Mouse (Mus musculus) urinary bladder, adult 18-20 months (tissue): ENCODE measurements around the gene Acap2.
A peak's percentile ranks its signal among the peaks of the same experiment; 100 is the strongest.

Source experiments
- DNase-seq, 2 experiments: peaks; one replicate each; pipeline ENCODE4 v3.0.0; 2022; ENCODE audit warnings: low spot score in 2 of 2, mixed read lengths in 2 of 2

The Acap2 gene

DNA sequence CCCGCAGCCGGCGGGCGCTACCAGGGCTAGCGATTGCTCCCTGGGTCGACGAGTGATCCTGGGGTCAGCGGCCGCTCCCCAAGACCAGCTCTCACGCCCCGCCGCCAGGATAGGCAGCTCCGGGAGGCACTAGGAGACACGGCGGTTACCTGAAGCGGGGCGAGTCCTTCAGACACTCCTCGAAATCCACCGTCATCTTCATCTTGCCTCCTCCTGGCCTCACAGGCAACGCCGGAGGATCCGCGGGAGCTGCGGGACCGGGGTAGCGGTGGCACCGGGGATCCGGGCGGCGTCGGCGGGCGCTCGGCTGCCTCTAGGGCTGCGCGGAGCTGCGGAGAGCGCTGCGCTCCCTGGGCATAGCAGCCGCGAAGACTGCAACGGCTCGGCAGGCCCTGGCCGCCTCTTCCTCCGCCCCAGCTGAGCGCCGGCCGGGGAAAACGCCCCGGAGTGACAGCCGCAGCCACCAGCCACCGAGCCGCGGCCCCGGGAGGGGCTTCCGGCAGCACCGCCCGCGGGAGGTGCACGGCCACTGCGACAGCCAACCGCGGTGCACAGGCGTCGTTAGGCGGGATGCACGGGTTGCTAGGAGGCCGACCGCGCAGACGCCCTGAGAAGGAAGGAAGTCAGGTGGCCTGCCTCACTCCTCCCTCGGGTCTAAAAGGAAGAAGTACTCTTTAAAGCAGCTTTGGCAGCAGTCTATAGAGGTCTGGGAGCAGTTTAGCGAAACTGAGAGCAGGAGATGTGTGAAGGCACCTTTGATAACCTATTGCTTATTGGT, at the start of gene Acap2:
Gene Acap2 (minus strand): TSS at position 456 of the 778 bp plus-strand sequence.
- DNase-seq, result peak; percentile 96 to 98

DNA sequence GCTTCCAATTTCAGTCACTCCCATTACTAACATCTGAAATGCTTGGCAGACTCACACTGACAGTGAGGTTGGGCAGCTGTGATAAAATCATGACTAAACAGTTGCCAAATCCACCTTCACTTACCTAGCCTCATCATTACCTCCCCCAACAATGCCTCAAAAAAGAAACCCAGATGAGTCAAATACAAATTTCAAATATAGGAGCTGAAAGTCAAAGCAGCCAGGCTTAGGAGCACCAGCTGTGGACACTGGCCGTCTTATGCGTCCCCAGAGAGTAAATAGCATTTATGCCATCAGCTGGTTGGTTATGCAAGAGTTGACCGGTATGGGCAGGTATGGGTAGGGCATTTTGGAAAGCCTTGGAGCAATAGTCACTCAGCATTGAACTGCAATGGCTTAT, 48.4 kb upstream of the Acap2 start:
- no peak for DNase-seq

DNA sequence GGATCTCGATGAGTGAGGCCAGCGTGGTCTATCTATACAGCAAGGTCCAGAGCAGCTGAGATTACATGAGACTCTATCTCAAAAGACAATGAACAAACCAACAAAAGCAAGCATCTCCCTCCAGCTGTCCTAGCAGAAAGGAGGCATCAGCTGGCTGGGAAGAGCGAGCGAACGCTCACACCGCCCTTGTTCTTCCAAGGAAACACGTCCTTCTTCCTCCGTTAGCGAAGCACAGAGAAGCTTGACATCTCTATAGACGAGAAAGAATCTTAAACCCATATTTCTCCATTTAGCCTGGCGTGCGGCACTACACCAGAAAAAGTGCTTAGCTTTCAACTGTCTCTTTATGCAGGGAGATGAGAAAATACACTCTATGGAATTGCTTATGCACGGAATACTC, 47.7 kb upstream of the Acap2 start:
- no peak for DNase-seq

DNA sequence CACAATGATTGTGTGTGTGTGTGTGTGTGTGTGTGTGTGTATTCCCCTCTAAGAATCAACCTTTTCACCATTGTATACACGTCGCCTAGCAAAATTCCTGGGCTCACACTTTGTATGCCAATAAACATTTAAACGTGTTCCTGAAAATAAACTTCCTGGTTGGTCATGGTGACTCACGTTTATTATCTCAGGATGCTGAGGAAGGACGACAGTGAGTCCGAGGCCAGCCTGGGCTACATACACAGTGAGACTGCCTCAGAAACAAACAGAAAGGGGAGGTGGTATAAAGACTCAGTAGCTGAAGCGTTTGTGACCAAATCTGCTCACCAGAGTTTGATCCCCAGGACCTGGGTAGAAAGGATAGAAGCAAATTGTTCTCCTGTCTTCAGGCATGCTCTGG, 46.4 kb upstream of the Acap2 start:
- no peak for DNase-seq

DNA sequence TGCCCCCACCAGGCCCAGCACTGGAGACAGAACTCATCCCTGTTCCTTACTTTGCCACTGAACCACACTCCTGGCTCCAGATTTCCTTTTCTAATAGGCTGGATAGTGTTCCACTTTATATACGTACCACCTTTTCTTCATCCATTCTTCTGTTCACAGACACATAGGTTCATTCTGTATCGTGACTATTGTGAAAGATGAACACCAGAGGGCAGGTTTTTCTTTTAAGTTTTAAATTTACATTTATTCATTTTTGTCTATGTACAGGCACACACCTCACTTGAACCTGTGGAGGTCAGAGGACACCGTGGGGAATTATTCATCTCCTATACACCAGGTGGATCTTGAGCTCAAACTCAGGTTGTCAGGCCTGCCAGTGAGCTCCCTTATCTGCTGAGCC, 43.0 kb upstream of the Acap2 start:
- no peak for DNase-seq

DNA sequence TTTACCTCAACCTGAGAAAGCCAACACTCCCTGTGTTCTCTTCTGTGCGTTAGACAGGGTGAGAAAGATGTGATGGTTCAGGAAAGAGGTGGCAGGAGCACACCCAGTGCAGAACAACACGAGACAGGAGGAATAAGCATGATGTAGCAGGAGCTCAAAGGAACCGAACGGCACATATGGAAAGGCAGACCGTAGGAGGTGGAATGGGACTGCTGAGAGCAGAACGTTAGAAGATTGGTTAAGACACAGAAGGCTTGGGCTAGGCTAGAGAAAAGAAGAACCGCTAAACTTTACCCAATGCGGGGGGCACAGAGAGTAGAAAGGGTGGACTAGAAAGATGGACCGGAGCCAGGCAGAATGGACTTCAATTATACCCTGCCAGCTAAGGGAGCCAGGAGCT, 40.4 kb upstream of the Acap2 start:
- no peak for DNase-seq

DNA sequence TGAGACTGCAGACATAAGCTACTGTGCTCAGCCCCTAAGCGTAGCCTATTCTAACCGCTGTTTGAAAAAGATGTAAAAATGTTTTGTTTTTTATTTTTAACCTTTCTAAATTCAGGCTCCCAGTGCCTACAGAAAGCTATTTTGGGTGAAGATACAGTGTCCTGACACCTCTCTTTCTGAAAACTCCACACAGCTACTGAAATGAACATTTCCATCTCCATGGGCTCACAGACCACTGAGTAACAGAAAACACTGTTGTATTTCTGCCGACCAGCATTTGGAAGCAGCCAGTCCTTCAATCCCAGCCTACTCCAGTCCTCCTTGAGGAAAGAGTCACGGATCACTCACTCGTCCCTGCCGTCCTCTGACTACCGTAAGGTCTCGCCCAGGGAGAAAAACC, 39.5 kb upstream of the Acap2 start:
- no peak for DNase-seq

DNA sequence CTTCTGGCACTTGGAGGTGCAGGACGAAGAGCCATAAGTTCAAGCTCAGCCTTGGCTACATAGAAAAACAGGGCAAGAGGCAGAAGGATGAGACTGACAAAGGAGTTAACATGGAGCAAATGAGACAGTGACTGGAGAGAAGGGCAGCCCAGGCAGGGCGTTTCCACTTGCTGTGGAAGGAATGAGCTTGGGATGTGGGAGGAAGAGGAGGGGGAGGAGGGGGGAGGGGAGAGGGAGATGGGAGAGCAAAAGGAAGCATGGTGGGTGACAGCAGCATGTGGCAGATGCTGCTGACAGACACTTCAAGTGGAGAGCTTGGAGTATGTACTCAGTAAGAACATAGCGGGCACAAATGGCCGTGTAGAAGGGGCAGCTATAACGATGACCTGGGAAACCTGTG, 37.2 kb upstream of the Acap2 start:
- no peak for DNase-seq

DNA sequence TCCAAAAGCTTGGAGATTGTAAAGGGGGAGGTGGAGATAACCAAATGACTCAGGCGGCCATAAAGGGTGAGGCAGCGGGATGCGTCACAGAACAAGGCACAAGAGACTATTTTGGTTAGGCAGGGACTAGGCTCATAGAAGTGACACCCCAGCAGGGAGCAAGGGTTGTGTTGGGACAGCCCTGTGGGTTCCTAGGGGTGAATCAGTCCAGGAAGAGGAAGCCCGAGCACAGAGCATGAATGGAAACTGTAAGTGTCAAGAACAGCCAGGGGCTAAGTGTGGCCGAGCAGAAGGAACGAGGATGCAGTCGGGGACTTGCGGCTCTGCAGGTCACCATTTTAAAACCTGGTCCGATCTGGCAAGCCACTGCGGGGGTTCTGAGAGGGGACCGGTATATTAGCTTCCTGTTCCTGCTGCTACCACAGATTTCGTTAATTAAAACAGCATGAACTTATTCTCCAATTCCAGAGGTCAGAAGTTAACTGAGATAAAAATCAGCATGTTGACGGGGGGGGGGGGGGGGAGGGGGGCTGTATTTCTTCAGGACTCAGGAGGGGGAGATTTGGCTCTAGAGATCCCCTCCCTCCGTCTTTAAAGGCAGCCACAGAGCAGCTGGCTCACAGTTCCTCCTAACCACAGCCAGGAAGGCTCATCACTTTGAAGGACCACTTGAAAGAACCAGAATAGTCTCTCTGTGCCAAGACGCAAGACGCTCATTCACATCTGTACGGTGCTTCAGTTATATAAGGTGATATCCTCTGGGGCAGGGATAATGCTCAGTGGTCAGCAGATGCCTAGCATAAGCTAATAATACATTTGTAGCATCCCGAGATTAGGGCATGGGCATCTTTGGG, 34.6 kb upstream of the Acap2 start:
- DNase-seq, result peak in 1 of 2 experiments; percentile 35

DNA sequence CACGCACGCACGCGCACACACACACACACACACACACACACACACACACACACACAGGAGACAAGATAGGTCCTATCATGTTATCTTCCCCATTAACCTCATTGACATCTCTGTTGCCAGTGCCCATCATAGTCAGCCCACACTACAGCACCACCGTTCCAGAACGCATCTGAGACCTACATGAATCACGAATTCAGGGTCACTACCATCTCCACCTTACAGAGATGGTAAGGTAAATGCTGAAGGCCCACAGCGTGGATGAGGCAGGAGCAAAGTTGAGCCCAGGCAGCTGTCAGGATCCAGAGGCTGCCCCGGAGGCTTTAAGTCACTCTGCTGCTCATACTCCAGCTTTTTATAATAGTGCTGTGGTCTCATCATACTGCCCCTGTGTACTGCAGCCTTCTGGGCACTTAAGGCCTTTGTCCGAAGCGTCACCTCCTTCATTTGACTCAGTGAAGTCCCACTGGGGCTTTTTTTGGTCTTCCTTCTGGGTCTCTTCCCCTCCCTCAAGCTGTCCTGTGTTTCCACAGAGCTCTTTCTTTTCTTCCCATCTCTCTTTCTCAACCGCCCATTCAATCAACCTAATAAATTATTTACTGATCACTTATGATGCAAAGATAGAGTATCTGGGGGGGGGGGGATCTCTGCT, 33.9 kb upstream of the Acap2 start:
- no peak for DNase-seq

DNA sequence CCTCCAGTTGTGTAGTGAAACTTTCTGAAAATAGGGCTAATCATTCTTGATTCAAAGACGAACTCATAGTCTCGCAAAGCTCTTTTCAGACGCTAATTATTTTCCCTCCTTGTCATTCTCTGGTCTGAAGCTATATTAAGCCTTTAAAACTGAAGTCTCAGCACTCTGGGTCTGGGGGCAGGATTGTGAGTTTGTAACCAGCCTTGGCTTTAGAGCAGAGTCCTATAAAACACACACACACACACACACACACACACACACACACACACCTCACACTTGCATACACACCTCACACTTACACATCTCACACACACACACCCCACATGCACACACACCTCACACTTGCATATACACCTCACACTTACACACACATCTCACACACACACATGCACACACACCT, 33.3 kb upstream of the Acap2 start:
- DNase-seq, result no peak

DNA sequence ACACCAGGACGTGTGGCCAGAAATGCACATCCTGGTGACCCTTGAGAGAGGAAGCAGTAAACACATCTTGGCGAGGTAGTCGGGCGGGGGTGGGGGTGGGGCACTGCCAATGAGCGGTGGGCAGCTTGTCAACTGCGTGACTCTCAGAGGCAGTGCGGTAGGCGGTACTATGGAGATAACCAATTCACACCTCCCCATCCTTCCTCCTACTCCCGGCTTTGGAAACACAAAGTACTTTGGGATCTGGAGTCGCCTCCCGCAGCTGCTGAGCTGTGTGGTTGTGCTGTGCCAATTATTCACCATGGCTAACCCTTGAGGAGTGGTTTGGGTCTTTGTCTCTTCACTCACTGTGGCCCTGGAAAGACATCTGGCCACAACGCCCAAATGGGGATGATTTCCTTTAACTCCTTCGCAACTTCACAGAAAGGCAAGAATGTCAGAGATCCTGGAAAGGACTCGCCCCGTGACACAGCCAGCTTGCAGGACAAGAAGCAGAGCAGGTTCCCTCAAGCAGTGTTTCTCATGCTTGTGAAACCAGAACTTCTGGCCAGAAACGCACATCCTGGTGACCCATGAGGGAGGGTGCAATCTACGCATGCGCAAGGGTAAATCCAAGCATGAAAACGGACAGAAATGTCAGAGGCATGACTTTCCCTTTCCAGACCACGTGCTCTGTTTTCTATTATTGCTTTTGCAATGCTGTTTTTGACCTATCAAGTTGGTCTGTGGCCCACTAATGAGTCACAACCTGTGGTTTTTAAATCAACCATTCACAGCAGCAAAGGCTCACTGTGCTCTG, 32.7 kb upstream of the Acap2 start:
- peak; percentile 62 to 91 for DNase-seq

DNA sequence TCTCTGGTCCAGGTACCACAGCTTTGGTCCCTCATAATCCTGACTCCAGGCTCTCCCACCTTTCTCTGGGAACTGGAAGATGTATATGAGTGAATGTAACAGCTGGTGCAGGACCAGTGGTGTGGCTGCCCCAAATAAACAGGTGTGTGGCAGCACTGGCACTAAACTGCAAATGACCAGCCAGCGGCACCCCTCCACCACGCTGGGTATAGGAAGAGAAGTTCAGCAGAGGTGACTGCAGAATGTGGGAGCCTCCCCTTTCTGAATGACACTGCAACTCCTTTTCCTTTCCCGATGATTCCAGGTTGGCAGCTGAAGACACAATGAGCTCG, 32.1 kb upstream of the Acap2 start:
- no peak for DNase-seq

DNA sequence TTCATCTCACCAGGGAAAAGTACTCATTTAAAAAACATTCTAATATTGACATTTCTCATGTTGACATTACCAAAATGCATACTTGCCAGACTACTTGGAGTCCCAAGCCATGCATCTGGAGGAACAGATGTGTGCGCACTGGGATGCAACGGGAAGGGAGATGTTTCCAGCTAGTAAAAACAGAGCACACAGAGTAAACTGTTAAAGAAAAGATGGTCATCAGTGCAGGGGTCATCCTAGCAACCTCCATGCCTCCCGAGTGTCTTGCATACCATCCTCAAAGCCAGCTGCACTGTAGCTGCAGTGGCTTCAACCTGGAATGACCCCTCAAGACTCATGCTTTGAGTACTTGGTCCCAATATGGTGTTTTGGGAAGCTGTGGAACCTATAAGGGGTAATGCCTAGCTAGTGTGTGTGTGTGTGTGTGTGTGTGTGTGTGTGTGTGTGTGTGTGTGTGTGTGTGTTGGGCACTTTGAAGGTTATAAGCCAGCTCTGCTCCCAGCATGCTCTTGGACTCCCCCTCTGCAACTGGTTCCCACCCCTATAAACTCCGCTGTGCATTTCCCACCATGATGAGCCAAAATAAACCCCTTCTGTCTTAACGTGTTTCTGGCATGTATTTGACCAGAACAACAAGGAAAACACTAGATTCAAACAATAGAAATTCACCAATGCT, 31.6 kb upstream of the Acap2 start:
- DNase-seq, result no peak

DNA sequence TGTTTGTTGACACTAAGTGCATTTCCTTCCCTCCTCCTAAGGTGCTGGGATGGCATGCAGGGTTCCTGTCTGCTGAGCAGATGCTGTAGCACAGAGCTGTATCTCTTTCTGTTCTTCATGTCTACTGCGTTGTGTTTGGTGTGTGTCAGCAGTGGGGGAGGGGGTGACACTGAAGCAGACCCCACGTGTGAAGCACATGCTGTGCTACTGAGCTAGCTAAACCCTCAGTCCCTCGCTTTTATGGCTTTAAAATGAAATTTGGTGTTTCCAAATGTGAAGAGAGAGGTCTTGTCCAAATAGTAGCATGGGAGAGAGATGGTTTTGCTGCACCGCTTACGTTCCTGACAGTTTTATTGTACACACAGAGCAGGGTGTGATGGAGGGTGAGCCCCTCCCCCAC, 30.5 kb upstream of the Acap2 start:
- no peak for DNase-seq

DNA sequence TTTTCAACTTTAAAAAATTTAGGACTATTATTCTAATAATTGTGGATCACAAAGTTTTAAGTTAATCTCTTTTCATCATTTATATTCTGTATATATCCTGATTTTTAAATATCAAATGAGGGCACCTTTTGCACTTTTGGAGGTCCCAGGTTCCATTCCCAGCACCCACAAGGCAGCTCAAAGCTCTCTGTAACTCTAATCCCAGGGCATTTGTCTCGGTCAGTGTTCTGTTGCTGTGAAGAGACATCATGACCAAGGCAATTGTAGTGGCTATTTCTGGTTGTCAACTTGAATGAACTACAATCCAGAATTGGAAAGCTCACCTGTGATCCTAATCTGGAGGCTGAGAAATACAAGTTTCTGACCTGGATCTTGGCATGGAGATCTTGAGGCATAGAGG, 26.7 kb upstream of the Acap2 start:
- no peak for DNase-seq

DNA sequence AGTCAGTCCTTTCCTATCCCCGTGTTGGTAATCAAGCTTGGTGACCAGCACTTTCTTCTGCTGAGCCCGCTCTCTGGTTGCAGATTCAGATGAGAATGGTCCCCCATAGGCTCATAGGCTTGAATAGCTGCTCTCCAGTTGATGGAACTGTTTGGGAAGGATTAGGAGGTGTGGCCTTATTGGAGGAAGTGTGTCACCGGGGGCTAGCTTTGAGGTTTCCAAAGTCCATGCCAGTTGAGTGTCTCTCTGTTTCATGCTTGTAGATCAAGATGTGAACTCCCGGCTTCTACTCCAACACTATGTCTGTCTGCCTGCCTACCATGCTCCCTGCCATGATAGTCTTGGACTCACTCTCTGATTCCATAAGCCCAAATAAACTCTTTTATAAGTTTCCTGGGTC, 14.2 kb upstream of the Acap2 start:
- DNase-seq, result no peak

DNA sequence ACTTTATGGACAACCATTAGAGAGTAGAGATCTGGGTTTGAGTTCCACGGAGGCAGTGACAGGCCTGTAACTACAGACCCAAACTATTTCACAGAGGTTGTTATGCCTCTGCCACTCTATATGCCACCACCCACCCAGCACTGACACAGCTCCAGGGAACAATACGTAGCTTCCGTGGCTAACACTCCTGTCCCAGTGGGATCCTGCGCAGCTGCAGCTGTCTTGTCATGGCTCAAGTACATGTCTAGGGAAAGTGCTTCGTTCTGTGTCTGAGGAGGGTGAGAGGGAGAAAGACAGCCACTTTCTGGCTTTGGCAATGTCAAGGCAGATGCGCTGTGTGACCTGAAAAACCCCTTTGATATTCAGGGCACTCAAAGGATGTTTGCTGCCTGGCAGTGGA, 12.4 kb upstream of the Acap2 start:
- DNase-seq, result no peak

DNA sequence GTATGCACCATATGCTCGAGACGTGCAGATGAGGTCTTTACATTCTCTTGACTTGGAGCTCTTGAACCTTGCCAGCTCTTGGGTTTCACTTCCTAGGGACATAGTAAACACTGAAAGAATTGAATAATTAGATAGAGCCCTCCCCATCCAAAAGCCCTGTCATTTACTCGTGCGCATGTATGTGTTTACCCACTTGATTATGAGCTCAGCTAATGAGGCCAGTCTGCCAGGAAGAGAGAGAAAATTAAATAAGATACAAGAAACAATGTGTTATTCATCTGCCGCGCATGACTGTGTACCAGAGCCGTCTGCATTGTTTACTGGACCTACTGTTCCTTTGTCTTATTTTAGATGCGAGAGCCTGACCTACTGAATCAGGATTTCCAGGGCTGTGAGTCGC, 10.5 kb upstream of the Acap2 start:
- DNase-seq, result no peak

DNA sequence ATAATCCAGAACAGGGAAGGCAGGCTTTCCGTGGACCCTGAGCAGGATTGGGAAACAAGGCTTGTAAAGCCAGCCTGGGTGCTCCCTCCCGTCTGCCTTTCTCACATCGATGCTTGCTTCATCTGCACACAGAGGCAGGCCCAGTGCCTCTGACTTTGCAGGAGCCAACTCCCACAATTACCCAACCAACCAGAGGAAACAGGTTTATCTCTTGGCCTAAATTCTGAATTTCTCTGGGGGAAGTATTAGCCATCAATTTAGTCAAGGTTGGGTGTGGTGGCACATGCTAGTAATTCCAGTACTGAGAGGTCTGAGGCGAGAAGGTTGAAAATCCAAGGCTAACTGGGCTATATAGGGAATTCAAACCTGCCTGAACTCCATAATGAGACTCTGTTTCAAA, 9.4 kb upstream of the Acap2 start:
- DNase-seq, result peak in 1 of 2 experiments; percentile 61

DNA sequence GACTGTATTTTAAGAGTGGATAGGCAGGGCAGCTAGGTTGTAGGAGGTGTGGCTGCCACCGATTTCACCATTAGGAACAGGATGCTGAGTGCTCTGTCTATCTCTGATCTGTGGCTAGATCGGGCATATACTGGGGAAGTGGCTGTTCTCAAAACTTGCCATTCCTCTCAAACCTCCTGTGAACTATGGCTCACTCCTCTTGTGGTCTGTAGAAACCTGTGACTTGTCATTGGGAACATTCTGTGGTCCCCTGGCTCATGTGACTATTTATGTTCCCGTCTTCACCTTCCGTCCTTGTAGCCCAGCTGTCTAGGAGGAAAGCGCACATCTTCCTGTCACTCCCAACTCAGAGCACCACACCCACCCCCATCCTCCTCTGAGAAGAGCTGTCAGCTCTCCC, 8.9 kb upstream of the Acap2 start:
- no peak for DNase-seq
